Mouse (Mus musculus): Measurements from ENCODE around the gene Sntg2.

Sntg2 gene

GRCm38 (mm10) chr12:30292724-30293560 is 80.2 kb downstream of the Sntg2 start:
- POLR2A ChIA-PET = interaction anchor here in 1 of 4 experiments (0.9 kb wide), 1 partner anchor 208 kb away, joined by 3 read pairs; no protein-coding TSS in a partner anchor
- CTCF ChIA-PET = no interaction called here

GRCm38 (mm10) chr12:30286888-30287573 is 86.1 kb downstream of the Sntg2 start:
- CTCF ChIA-PET = no interaction called here
- POLR2A ChIA-PET = no interaction called here

DNA sequence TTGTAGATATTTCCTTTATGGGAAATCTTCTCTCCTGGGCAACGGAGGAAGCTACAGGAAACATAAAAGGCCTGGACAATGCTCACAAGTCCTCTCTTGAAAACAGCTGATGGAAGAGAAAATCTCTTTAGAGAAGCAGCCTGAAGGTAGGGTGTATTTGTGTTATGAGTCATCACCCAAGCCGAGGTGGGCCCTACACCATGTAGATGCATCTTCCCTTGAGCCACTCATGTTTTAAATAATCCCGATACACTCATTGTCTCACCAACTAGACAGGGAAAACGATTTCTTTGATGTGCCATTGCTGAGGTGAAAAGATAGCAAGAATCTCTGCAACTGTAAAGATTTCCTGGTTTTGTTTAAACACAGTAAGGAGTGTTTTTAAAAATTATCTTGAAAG is 89.4 kb downstream of the Sntg2 start:
- ChIA-PET POLR2A (no interaction called here), CTCF (no interaction called here)

DNA sequence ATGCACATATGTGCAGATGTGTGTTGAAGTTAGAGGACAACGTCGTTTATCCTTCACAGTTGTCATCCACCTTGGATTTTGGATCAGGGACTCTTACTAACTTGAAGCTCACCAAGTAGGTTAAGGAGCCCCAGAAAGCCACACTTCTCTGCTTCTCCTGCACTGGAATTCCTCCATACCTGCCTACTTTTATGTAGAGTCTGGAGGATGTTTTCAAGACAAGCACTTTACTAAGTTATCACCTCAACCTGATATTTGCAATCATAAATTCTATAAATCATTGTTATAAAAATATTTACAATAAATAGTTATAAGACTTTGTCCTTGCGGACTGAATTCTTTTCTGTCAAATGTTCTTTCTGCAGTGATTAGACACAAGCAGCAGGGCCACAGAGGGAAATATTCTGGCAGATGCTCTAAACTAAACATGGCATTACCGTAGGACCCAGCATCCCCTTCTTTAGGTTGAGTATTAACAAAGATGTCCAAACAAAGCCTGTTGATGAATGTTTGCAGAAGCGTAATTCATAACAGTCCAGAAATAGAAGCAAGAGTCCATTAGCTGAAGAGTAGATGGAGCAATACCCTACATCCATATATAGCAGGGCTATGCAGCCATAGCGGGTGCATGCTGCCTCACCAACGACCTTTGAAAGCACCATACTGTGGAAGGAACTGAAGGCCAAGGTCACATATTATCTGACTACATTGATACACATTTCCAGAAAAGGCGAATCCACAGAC is 100.8 kb downstream of the Sntg2 start:
- ChIA-PET CTCF (no interaction called here), POLR2A (no interaction called here)

DNA sequence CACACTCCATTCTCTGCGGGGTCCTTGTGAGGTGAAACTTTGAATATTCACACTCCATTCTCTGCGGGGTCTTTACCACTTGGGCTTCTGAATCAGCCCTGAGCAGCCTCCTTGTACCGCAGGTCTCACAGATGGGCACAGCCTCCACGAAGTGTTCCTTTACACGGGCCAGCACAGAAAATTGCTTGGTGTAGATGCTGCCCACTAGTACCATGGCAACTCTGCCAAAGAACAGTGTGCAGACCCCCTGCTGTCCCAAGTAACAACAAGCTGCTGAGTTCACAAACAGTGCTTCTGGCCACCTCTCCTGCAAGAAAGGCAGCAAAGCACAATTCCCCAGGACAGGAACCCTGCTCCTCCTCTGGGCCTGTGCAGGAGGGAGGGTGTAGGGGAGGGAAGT is 109.0 kb downstream of the Sntg2 start:
- POLR2A ChIA-PET = no interaction called here
- CTCF ChIA-PET = no interaction called here

- CTCF ChIA-PET = no interaction called here
- POLR2A ChIA-PET = interaction anchor here in 1 of 4 experiments (0.9 kb wide), 1 partner anchor 68 kb away, joined by 3 read pairs; no protein-coding TSS in a partner anchor
Measured at GRCm38 (mm10) chr12:30261187-30261586, 112.0 kb downstream of the Sntg2 start.

DNA sequence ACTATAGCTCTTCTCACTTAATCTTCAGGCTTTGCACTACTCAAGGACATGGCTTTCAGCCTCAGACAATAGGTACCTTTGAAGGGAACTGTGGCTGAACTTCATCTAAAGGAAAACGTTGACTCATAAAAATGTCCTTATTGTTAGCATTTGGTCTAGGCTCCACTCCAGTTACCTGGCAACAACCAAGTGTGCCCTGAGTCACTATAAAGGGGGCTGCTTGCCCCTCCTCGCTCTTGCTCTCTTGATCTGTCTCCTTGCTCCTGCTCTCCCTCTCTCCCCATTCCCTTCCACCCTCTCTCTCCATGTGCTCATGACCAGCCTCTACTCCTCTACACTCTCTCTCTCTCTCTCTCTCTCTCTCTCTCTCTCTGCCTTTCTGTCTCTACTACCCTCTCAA is 114.5 kb downstream of the Sntg2 start:
- ChIA-PET POLR2A (no interaction called here), CTCF (no interaction called here)

- CTCF ChIA-PET = no interaction called here
- POLR2A ChIA-PET = no interaction called here
Measured at GRCm38 (mm10) chr12:30257664-30258063, 115.5 kb downstream of the Sntg2 start.

DNA sequence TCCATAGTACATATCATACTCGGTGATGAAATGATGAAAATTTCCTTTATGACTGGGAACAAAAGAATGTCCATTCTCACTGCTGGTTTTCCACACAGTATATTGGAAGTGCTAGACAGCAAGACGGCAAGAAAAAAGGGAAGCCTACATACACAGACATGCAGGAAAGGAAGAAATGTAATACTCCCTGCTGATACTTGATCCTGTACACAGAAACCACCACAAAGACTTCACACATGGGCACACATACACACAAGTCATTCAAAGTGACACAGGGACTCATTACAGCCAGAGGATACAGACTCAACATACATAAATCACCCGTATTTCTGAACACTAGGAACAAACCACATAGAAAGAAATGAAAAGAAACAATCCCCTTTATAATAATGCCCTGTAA is 117.0 kb downstream of the Sntg2 start:
- ChIA-PET CTCF (no interaction called here), POLR2A (no interaction called here)

DNA sequence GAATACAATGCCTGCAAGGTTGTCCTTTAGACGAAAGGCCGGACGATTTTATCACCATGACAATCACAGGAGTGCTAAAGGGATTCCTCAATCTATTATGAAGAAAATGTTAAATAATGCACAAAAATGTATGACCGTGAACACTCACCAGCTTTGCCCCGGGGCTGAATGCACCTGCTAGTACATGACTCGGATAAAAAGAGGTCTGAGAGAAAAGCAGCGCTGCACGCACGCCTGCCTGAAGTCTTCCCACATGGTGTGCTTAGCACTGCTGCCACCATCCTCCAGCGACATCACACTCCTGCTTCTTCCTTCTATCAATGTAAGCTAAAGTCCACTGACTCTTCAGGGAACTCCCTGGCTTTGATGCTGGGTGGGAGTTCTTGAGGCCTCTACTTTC is 118.6 kb downstream of the Sntg2 start:
- ChIA-PET CTCF (no interaction called here), POLR2A (no interaction called here)

DNA sequence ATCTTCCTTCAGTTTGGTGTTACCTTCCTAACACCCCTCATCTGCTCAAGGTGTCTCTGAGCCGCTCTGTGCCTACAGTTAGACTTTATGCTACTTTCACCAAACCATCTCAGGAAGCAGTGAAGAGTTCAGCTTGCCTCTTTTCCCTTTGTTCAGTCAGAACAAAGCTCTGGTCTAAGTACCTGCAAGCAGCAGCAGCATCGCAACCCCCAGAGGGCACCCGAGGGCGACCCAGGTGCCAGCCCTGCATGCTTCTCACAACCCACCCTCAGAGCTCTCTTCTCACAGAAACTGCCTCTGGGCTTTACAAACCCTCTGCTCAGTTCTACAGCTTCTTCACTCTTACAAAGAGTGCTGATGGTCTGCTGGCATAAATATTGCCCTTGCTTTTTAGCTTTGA is 120.8 kb downstream of the Sntg2 start:
- ChIA-PET POLR2A (no interaction called here), CTCF (no interaction called here)

- CTCF ChIA-PET = no interaction called here
- POLR2A ChIA-PET = no interaction called here
Measured at GRCm38 (mm10) chr12:30251283-30251829, 121.8 kb downstream of the Sntg2 start.

DNA sequence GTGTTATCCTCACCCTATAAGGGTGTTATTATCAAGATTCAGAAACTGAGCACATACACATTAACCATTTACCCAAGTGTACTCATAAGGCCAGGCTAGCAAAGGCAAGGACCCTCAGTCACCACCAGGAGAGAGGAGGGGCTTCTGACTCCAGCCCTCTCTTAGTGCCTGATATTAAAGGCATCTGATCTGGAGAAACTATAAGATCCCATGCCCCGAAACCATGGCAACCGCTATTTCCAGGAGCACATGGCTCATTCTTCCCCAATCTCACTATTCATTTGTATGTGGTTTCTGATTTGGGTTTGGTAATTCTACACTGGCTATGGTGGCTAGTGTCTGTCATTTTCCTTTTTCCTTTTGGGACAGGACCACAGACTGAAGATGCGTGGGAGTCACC is 124.1 kb downstream of the Sntg2 start:
- POLR2A ChIA-PET = no interaction called here
- CTCF ChIA-PET = no interaction called here

GRCm38 (mm10) chr12:30246286-30246945 is 126.8 kb downstream of the Sntg2 start:
- CTCF ChIA-PET = no interaction called here
- POLR2A ChIA-PET = interaction anchor here in 1 of 4 experiments (0.8 kb wide), 1 partner anchor 665 kb away, joined by 3 read pairs; the partner anchor contains the start of genes Acp1 and Sh3yl1

DNA sequence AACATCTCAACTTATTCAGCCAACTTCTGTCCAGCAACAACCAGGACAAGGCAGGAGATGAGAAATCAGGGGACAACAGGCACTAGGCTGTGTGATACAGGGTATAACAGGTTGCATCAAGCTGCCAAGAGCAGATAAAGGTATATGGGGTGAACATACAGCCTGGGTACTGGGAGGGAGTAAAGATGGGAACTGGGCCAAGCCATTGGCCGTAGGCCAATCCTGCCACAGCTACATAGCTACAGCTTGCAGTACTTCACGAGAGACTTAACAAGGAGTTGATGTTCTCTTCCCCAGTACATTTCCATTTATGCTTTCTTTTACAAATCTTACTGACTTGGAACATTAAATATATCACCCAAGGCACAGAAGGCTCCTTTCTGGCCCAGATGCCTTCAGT is 129.0 kb downstream of the Sntg2 start:
- CTCF ChIA-PET = no interaction called here

DNA sequence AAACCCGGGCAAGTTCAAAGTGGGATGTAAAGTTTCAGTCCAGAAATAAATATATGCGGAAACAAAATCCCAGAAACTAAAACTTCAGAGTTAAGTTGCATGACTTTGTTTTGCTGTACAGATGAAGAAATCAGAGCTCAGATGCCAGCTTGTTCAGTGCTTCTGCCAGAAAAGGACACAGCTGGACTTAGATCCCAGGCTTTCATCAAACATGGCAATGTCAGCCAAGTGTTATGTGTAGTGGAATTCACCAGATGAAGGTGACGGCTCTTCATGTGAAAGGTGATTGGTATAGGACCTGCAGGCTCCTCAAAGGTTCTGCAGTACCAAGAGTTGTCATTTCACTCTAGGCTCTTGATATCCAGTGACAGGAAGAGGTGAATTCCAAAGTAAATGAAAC is 132.3 kb downstream of the Sntg2 start:
- POLR2A ChIA-PET = no interaction called here
- CTCF ChIA-PET = no interaction called here

More for the DNA sequence above, 129.0 kb downstream of the Sntg2 start:
- POLR2A ChIA-PET = interaction anchor here in 1 of 4 experiments (0.7 kb wide), 1 partner anchor 133 kb away, joined by 4 read pairs; no protein-coding TSS in a partner anchor

- POLR2A ChIA-PET = interaction anchor here in 1 of 4 experiments (0.5 kb wide), 1 partner anchor 139 kb away, joined by 3 read pairs; no protein-coding TSS in a partner anchor
Measured at GRCm38 (mm10) chr12:30234940-30235339, 138.2 kb downstream of the Sntg2 start.

DNA sequence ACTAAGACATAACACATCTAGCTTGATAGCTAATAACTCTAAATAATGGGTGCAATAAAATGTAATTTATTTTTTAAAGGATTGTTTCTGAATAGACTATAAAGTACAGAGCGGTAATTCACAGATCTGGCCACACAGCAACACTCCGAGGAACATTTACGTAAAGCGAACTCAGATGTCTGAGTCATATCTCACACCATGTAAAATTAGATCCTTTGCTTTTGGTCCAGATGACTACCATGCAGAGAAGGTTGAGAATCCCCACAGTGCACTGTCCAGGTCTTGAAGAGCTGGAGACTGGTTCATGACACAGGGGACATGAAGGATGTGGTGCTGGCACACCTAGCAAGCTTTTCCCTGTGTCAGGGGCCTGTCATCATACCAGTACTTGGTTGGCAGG is 145.2 kb downstream of the Sntg2 start:
- POLR2A ChIA-PET = interaction anchor here in 1 of 4 experiments (0.6 kb wide), 1 partner anchor 1523 kb away, joined by 3 read pairs; no protein-coding TSS in a partner anchor
- CTCF ChIA-PET = no interaction called here

More at GRCm38 (mm10) chr12:30234940-30235339, 138.2 kb downstream of the Sntg2 start:
- CTCF ChIA-PET = no interaction called here

DNA sequence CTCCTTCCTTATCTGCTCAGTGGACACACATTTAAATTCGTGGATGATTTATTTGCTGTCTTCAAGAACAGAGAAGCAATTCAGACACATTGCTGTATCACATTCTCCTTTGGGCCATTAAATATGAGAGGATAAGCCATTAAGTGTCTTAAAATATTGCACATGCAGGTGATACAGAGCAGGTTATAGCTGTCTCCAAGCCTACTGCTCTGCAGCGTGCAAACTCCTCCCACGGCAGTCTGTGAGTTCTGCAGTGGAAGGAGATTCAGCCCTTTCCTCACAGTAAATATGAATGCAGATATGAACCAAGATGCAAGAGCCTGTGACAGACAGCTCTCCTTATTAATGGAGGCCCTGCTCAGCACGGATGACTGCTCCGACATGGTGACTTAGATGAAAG is 146.9 kb downstream of the Sntg2 start:
- CTCF ChIA-PET = no interaction called here
- POLR2A ChIA-PET = no interaction called here
